Mouse (Mus musculus): ENCODE measurements at regions not wholly inside any gene's neighbourhood (a gene's known extent, or its start where the extent isn't known, plus 50 kb on each side); places are given as distances from the start of the nearest gene placed in this dataset.

DNA sequence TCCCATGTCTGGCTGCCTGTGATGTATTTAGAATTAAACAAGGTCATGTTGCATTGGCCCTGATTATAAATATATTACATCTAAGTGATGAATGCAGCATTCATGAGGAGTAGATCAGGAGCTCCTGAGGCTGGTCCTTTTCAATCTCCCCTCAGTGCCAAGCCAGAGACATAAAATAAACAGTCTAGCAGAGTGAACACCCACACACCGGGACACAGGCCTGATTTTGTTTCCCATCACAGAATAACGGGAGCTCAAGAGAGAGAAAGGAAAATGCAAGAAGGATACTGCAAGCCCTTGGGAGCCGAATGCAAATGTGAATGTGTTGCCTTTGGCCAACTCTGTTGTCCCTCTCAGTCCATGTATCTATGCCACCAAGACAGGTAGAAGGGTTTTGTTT is 84.1 kb upstream of the Gm11232 start:
- TF ChIP-seq USF1 (IDR thresholded peaks at IDR 0.05; ENCODE audit: low read depth) (no peak), CTCF (IDR thresholded peaks at IDR 0.05; ENCODE audit: control insufficient read depth, insufficient read depth, insufficient read length) (no peak), CEBPB (IDR thresholded peaks at IDR 0.05; ENCODE audit: low read depth) (no peak), MYOD1 (IDR thresholded peaks at IDR 0.05; ENCODE audit: control insufficient read depth, insufficient read length, low read depth) (no peak), MYOG (IDR thresholded peaks at IDR 0.05; ENCODE audit: control insufficient read depth, extremely low read depth, insufficient read length) (no peak)
- no peaks in the 10 kb centered on the region for H3K36me3 ChIP-seq (ENCODE audit: control insufficient read depth, insufficient read depth)
- no peaks in the 10 kb centered on the region for H3K79me3 ChIP-seq (ENCODE audit: low read depth)
- no peak overlapping the region for H3ac ChIP-seq (ENCODE audit: control insufficient read depth, insufficient read length, low read depth)
- H3K79me2 ChIP-seq (ENCODE audit: control insufficient read depth, insufficient read depth): no peaks in the 10 kb centered on the region
- H3K4me3 ChIP-seq (ENCODE audit: insufficient read depth, poor library complexity, severe bottlenecking): no peak overlapping the region
- no peaks in the 10 kb centered on the region for H3K27me3 ChIP-seq (ENCODE audit: control insufficient read depth, insufficient read depth, insufficient read length)

DNA sequence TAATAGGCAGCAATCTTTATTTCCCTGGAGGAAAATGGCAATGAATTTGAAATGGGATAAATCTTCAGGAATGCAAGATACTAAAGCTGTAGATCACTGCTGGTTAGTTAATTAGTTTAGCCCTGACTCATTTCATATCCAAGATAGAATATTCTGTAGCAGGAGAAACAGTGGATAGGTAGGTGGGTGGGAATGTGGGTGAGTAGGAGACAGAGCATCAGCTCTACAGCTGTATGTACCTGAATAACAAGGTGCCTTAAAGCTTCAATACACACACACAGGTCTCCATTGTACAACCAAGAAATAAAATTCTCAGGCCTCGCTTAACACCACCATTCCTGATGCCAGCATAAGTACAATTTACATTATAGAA is 83.0 kb upstream of the Gm11232 start:
- Histone ChIP-seq H3K79me2 (ENCODE audit: control insufficient read depth, insufficient read depth) (no peaks in the 10 kb centered on the region), H3K79me3 (ENCODE audit: low read depth) (no peaks in the 10 kb centered on the region), H3K4me3 (ENCODE audit: insufficient read depth, poor library complexity, severe bottlenecking) (no peak overlapping the region), H3K27me3 (ENCODE audit: control insufficient read depth, insufficient read depth, insufficient read length) (no peaks in the 10 kb centered on the region), H3K36me3 (ENCODE audit: control insufficient read depth, insufficient read depth) (no peaks in the 10 kb centered on the region), H3ac (ENCODE audit: control insufficient read depth, insufficient read length, low read depth) (no peak overlapping the region)
- TF ChIP-seq CTCF (IDR thresholded peaks at IDR 0.05; ENCODE audit: control insufficient read depth, insufficient read depth, insufficient read length): no peak
- no peak for TF ChIP-seq CEBPB (IDR thresholded peaks at IDR 0.05; ENCODE audit: low read depth)
- no peak for TF ChIP-seq FOSL1 (IDR thresholded peaks at IDR 0.05; ENCODE audit: insufficient read depth, low read length, poor library complexity, severe bottlenecking)
- no peak for TF ChIP-seq USF1 (IDR thresholded peaks at IDR 0.05; ENCODE audit: low read depth)

DNA sequence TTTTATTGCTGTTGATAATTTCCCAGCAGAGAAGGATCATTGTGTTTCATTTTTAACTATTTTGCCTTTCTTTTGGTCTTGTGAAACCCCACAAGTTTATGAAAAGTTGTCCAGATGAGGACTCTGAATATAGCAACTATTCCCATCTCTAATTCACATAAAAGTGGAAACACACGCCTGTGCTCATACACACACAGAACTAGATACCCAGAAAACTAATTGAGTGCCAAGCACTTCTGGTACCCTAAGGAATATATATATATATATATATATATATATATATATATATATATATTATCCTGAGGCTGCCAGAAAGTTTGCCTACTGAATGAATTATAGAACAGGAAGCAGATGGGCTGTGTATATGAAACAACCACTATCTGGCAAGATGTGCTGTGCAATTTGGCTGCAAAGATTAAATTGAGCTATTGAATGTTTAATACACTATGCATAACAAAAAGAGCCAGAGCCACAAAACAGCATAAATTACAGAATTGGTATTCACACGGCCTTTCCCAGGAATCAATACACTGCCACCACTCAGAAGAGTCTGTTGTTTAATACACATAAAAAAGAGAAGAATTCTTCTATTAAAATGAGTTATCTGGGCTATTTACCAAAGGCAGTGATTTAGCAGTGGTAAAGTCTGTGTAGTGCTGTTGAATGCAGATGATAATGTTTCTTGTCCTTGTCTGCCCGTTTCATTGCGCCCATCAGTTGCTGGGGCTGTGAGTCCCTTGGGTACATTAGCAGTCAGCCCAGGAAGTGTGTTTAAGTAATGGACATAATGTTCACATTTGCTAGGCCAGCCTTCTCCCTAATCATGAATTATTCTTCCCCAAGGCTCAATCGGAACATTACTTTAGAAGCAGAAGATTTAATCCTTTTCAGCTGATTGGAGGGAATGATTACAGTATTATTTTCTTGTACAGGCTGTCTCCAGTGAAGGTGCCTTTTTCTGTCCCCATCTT is 82.3 kb upstream of the Gm11232 start:
- no peaks in the 10 kb centered on the region for H3K36me3 ChIP-seq (ENCODE audit: control insufficient read depth, insufficient read depth)
- TF ChIP-seq USF1 (IDR thresholded peaks at IDR 0.05; ENCODE audit: low read depth): no peak
- no peak for TF ChIP-seq CEBPB (IDR thresholded peaks at IDR 0.05; ENCODE audit: low read depth)
- no peak for TF ChIP-seq FOSL1 (IDR thresholded peaks at IDR 0.05; ENCODE audit: insufficient read depth, low read length, poor library complexity, severe bottlenecking)
- TF ChIP-seq MAX (IDR thresholded peaks at IDR 0.05): no peak
- no peak for TF ChIP-seq MYOD1 (IDR thresholded peaks at IDR 0.05; ENCODE audit: control insufficient read depth, insufficient read length, low read depth)
- TF ChIP-seq CTCF (IDR thresholded peaks at IDR 0.05; ENCODE audit: control insufficient read depth, insufficient read depth, insufficient read length): no peak
- TF ChIP-seq MYOG (IDR thresholded peaks at IDR 0.05; ENCODE audit: control insufficient read depth, extremely low read depth, insufficient read length): no peak
- H3K79me3 ChIP-seq (ENCODE audit: low read depth): no peaks in the 10 kb centered on the region
- H3ac ChIP-seq (ENCODE audit: control insufficient read depth, insufficient read length, low read depth): no peak overlapping the region
- H3K79me2 ChIP-seq (ENCODE audit: control insufficient read depth, insufficient read depth): no peaks in the 10 kb centered on the region
- H3K27me3 ChIP-seq (ENCODE audit: control insufficient read depth, insufficient read depth, insufficient read length): no peaks in the 10 kb centered on the region
- no peak overlapping the region for H3K4me3 ChIP-seq (ENCODE audit: insufficient read depth, poor library complexity, severe bottlenecking)

DNA sequence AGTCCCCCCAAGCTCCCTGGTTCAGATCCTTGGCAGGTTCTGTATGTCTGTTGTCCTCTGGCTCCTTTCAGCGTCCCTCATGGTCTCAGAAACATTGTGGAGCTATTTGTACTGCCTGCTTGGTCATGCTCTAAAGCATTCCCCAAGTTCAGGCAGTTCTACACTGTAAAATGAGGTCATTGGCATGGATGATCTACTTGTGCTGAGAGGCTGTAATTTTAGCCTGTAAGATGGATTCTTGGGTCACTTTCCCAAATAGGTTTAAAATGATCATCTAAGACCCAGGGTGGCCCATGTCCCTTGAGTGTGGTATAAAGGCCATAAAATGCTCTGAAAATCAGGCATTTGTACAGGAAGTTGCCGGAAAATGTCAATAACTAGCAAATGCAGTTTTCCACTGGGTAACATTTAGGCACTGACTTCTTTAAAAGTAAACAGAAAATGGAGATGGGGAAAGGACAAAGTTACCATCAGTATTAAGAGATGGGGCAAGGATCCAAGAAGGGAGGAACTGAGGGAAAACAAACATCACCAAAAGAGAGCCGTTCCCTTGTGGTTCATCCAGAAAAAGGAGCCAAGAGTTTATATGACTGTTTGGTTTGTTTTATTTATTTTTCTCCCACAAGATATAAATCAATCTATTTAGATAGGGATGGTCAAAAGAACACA is 81.5 kb upstream of the Gm11232 start:
- TF ChIP-seq CTCF (IDR thresholded peaks at IDR 0.05; ENCODE audit: control insufficient read depth, insufficient read depth, insufficient read length) (no peak), FOSL1 (IDR thresholded peaks at IDR 0.05; ENCODE audit: insufficient read depth, low read length, poor library complexity, severe bottlenecking) (no peak), CEBPB (IDR thresholded peaks at IDR 0.05; ENCODE audit: low read depth) (no peak), USF1 (IDR thresholded peaks at IDR 0.05; ENCODE audit: low read depth) (no peak), MAX (IDR thresholded peaks at IDR 0.05) (no peak), MYOD1 (IDR thresholded peaks at IDR 0.05; ENCODE audit: control insufficient read depth, insufficient read length, low read depth) (no peak), MYOG (IDR thresholded peaks at IDR 0.05; ENCODE audit: control insufficient read depth, extremely low read depth, insufficient read length) (no peak)
- H3ac ChIP-seq (ENCODE audit: control insufficient read depth, insufficient read length, low read depth): no peak overlapping the region
- H3K4me3 ChIP-seq (ENCODE audit: insufficient read depth, poor library complexity, severe bottlenecking): no peak overlapping the region
- no peaks in the 10 kb centered on the region for H3K36me3 ChIP-seq (ENCODE audit: control insufficient read depth, insufficient read depth)
- no peaks in the 10 kb centered on the region for H3K79me3 ChIP-seq (ENCODE audit: low read depth)
- H3K79me2 ChIP-seq (ENCODE audit: control insufficient read depth, insufficient read depth): no peaks in the 10 kb centered on the region
- no peaks in the 10 kb centered on the region for H3K27me3 ChIP-seq (ENCODE audit: control insufficient read depth, insufficient read depth, insufficient read length)

DNA sequence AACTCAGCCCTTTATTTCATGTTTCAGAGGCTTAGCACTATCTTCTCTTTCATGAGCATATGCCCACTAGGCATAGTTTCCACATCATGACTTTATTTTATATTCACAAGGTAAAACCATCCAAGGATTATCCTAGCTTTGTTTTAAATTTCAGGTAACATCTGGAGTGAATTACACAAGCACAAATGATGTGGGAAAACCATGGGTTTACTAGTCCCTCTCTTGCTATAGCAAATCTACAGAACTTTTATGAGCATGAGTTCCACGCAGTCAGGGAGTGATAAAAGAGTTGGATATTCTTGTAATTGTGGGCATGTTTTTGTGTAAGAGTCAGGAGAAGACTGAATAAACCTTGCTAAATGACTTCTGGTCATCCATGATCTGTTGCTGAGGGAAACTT is 78.0 kb upstream of the Gm11232 start:
- Histone ChIP-seq H3K27me3 (ENCODE audit: control insufficient read depth, insufficient read depth, insufficient read length) (no peaks in the 10 kb centered on the region), H3K36me3 (ENCODE audit: control insufficient read depth, insufficient read depth) (no peaks in the 10 kb centered on the region), H3K4me3 (ENCODE audit: insufficient read depth, poor library complexity, severe bottlenecking) (no peak overlapping the region), H3ac (ENCODE audit: control insufficient read depth, insufficient read length, low read depth) (no peak overlapping the region), H3K79me2 (ENCODE audit: control insufficient read depth, insufficient read depth) (no peaks in the 10 kb centered on the region), H3K79me3 (ENCODE audit: low read depth) (no peaks in the 10 kb centered on the region)
- TF ChIP-seq CEBPB (IDR thresholded peaks at IDR 0.05; ENCODE audit: low read depth) (no peak), MYOG (IDR thresholded peaks at IDR 0.05; ENCODE audit: control insufficient read depth, extremely low read depth, insufficient read length) (no peak), CTCF (IDR thresholded peaks at IDR 0.05; ENCODE audit: control insufficient read depth, insufficient read depth, insufficient read length) (no peak), USF1 (IDR thresholded peaks at IDR 0.05; ENCODE audit: low read depth) (no peak), FOSL1 (IDR thresholded peaks at IDR 0.05; ENCODE audit: insufficient read depth, low read length, poor library complexity, severe bottlenecking) (no peak), MAX (IDR thresholded peaks at IDR 0.05) (no peak), MYOD1 (IDR thresholded peaks at IDR 0.05; ENCODE audit: control insufficient read depth, insufficient read length, low read depth) (no peak)
